Mouse (Mus musculus) liver, embryonic 15.5 days (tissue): ENCODE data around the gene Ntn3. TPM values are rescaled to one million over a fixed set of nuclear protein-coding genes. Genes with fewer than 3 reads are reported as not detected.
A peak's percentile ranks its signal among the peaks of the same experiment; 100 is the strongest.

Experiments
- ATAC-seq: fragments of 200-750 bp; cut with Nextera tagmentation; 2 replicates; pipeline ENCODE4 v1.8.0; 2017; ENCODE audit warnings: moderate number of reproducible peaks, mild to moderate bottlenecking, moderate library complexity; ENCODE audit not compliant: insufficient read depth
- H3K27ac ChIP-seq: fragments of 300-500 bp; sonication (generic); replicated peaks from 2 replicates; pipeline ENCODE4 v1.5.1; 2015; ENCODE audit warnings: mild to moderate bottlenecking, inconsistent platforms
- H3K27me3 ChIP-seq: fragments of 300-500 bp; sonication (generic); 2 replicates; pipeline ENCODE4 v1.6.1; 2015; ENCODE audit warnings: mild to moderate bottlenecking, inconsistent platforms
- H3K36me3 ChIP-seq: fragments of 300-500 bp; sonication (generic); replicated peaks from 2 replicates; pipeline ENCODE4 v1.6.1; 2015; ENCODE audit warnings: moderate library complexity, mild to moderate bottlenecking, inconsistent platforms
- H3K4me1 ChIP-seq: fragments of 300-500 bp; sonication (generic); replicated peaks from 2 replicates; pipeline ENCODE4 v1.6.1; 2015; ENCODE audit warnings: inconsistent platforms
- H3K4me2 ChIP-seq: fragments of 300-500 bp; sonication (generic); 2 replicates; pipeline ENCODE4 v1.6.1; 2015; ENCODE audit warnings: moderate library complexity, mild to moderate bottlenecking, inconsistent platforms
- H3K4me3 ChIP-seq: fragments of 300-500 bp; sonication (generic); replicated peaks from 2 replicates; pipeline ENCODE4 v1.5.1; 2015; ENCODE audit warnings: mild to moderate bottlenecking, inconsistent platforms
- H3K9ac ChIP-seq: fragments of 300-500 bp; sonication (generic); 2 replicates; pipeline ENCODE4 v1.6.1; 2015; ENCODE audit warnings: moderate library complexity, mild to moderate bottlenecking, inconsistent platforms
- H3K9me3 ChIP-seq: fragments of 300-500 bp; sonication (generic); replicated peaks from 2 replicates; pipeline ENCODE4 v1.6.1; 2016; ENCODE audit warnings: inconsistent platforms
- WGBS: fragments of 180-500 bp; shearing (Covaris S2); methylation state at CpG from one replicate; pipeline ENCODE4 v1.1.7; 2015; ENCODE audit warnings: mixed read lengths; ENCODE audit not compliant: insufficient replicate concordance; 5-methylcytosine and 5-hydroxymethylcytosine counted together
- polyA plus RNA-seq: library from polyadenylated mRNA; unstranded; fragments of >200 nt; fragmentation: Nextera tagmentation; extraction: Ambion mirVana; gene quantifications from 2 replicates; pipeline ENCODE4 v1.2.1, GENCODE M21; 2015

Gene Ntn3
- polyA plus RNA-seq, 1 experiment from 2014 or later, result 1.1 TPM

DNA sequence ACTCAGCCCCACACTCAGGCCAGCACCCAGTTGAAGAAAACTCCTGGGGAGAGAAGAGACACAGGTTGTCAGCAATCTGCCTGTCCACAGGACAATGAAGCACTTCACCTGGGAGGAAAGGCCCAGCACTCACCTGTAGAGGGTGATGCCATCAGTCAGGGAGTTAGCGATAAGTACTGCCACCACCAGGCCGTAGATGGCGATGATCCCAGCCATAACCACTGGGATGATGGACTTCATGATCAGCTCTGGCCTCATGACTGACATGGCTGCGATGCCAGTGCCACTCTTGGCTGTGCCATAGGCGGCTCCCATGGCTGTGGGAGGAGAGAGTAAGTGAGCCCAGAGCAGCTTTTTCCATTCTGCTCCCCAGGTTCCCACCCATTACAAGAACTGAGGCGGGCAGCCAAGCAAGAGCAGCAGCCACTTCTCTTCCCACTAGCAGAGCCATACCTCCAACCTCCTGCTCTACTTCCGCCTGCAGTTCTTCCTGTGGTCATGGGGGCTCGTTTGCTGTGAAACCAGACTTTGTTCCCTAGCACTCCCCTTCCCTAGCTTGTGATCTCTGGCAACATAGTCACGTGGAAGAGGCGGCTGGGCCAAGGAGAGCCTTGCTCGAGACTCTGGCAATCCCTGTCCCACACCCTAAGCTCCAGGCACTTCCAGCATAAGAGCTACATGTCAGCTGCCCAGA is 44.6 kb downstream of the Ntn3 start:
- H3K36me3 ChIP-seq, result peaks cover 32% of the 10 kb centered on the region
- no peak overlapping the region for H3K9ac ChIP-seq
- ATAC-seq, result no peak
- no peak overlapping the region for H3K4me2 ChIP-seq
- peaks cover 68% of the 10 kb centered on the region for H3K4me1 ChIP-seq
- H3K4me3 ChIP-seq, result no peak overlapping the region
- H3K27me3 ChIP-seq, result no peaks in the 10 kb centered on the region
- H3K27ac ChIP-seq, result peak overlapping the region; percentile 34
- no peaks in the 10 kb centered on the region for H3K9me3 ChIP-seq
- 67% methylated on average over 11 of the region's 11 CpGs for WGBS

DNA sequence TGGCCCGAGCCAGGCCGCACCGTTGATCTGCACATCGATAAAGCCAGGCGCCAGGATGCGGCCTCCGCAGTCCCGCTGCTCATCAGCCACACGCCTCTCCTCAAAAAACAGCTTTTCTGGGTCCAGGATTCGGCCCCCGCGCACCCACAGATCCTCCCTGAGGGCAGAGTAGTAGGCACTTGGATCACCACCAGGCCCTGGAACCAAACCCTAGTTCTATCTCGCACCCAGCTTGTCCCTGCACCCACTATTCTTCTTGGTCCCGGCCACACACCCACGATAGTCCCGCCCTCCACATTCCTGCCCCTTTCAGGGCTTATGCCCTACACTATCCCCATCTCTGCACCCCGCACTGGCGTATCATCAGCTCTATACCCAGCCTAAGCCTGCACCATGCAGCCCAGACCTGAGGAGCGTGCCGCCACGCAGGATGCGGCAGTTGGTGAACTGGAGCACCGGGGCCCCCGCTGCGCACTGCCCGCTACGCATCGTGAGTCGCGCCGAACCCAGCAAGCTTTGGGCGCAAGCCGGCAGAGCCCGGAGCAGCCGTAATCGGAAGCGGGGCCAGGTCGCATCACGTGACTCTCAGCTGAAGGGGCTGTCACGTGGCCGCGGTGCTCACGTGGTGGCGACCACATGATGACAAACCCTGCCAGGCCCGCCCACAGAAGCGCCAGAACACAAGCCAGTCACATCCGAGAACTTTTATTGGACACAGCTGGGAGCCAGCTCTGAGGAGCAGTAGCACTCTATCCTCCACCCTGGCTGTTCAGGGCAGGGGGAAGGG is 46.0 kb downstream of the Ntn3 start, which contains the start of gene Amdhd2:
Gene Amdhd2 (minus strand): TSS at position 591 of the 787 bp plus-strand sequence.
- no peaks in the 10 kb centered on the region for H3K27me3 ChIP-seq
- 1% methylated on average over 47 of the region's 47 CpGs for WGBS
- peak; percentile 81 for ATAC-seq
- H3K9me3 ChIP-seq, result no peaks in the 10 kb centered on the region
- peaks cover 68% of the 10 kb centered on the region for H3K4me1 ChIP-seq
- peak within 1 kb of the TSS; percentile 94 for H3K27ac ChIP-seq
- peaks cover 32% of the 10 kb centered on the region for H3K36me3 ChIP-seq
- H3K4me2 ChIP-seq, result peak within 1 kb of the TSS; percentile 97
- peak within 1 kb of the TSS; percentile 78 for H3K9ac ChIP-seq
- H3K4me3 ChIP-seq, result peak within 1 kb of the TSS; percentile 66

DNA sequence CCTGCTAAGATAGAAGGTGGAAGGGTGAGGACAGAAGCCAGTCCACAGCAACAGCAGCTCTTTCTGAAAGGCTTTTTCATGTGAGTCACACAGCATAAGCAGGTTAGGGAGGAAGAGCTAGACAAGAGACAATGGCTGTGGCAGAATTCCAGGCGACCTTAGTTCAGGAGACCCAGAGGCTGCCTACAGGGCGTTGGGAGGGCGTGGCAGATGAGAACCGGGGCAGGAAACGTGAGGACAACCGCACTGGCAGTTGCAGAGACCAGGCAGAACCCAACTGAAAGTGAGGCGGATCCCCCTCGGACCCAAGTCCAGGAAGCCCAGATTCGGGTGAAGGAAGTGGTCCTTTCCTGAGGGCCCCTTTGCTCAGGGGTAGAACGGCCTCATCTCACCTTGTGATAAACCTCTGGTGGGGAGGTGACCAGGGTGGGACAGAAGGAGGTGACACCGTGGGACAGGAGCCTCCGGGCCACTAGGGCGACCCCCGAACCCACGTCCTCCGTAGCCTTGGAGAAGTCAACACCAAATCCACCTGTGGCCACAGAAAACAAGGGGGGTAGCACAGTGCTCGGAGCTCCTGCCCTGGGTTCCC is 46.7 kb downstream of the Ntn3 start:
- H3K9ac ChIP-seq, result peak overlapping the region; percentile 78
- peak overlapping the region; percentile 66 for H3K4me3 ChIP-seq
- H3K27me3 ChIP-seq, result no peaks in the 10 kb centered on the region
- no peaks in the 10 kb centered on the region for H3K9me3 ChIP-seq
- peaks cover 61% of the 10 kb centered on the region for H3K4me1 ChIP-seq
- peaks cover 28% of the 10 kb centered on the region for H3K36me3 ChIP-seq
- 3% methylated on average over 17 of the region's 17 CpGs for WGBS
- no peak for ATAC-seq
- peak overlapping the region; percentile 94 for H3K27ac ChIP-seq
- peak overlapping the region; percentile 97 for H3K4me2 ChIP-seq

DNA sequence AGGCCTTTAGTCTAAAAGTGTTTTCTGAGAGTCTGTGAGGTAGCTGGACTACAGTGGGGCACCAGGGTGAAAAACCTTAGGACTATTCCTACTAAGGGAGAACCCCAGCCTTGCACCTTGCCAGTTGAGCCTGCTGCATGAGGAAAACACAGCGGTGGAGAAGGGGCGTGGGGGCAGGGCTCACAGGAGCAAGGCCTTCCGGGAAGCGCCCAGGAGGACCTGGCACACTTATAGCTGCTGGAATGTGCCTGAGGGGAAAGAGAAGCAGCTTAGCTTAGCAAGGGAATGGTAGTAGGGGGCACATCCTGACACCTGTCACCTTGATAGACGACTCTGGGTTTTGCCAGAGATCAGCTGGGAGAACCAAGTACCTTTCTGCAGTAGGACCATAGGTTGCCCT is 47.9 kb downstream of the Ntn3 start:
- no peaks in the 10 kb centered on the region for H3K27me3 ChIP-seq
- no peak for ATAC-seq
- H3K4me1 ChIP-seq, result peaks cover 49% of the 10 kb centered on the region
- 76% methylated on average over 5 of the region's 5 CpGs for WGBS
- H3K9ac ChIP-seq, result peak overlapping the region; percentile 15; the same call in 1 of the 2 replicates
- peaks cover 27% of the 10 kb centered on the region for H3K36me3 ChIP-seq
- no peaks in the 10 kb centered on the region for H3K9me3 ChIP-seq
- H3K27ac ChIP-seq, result no peak overlapping the region
- no peak overlapping the region for H3K4me3 ChIP-seq
- H3K4me2 ChIP-seq, result no peak overlapping the region

DNA sequence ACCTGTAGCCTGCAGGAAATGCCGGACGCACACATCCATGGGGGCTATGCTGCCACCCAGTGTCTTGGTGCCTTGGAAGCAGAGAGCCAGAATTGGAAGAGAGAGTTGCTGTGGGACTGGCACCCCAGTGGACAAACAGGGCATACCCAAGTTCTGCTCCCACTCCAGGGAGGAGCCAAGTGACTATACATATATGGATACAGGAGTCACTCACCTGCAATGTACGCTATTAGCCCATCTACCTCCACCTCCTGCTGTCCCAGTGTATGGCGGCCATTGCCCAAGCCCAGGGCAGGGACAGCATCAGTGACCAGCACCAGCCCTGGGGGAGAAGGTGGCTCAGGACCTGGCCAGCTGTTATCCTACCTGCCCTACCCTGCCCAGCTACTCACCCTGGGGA is 51.8 kb downstream of the Ntn3 start:
- no peak overlapping the region for H3K4me2 ChIP-seq
- no peaks in the 10 kb centered on the region for H3K27me3 ChIP-seq
- H3K4me3 ChIP-seq, result no peak overlapping the region
- ATAC-seq, result no peak
- WGBS, result 84% methylated on average over 4 of the region's 4 CpGs
- no peaks in the 10 kb centered on the region for H3K9me3 ChIP-seq
- H3K4me1 ChIP-seq, result peaks cover 54% of the 10 kb centered on the region
- no peak overlapping the region for H3K27ac ChIP-seq
- peaks cover 12% of the 10 kb centered on the region; the same call in 1 of the 2 replicates for H3K36me3 ChIP-seq
- H3K9ac ChIP-seq, result no peak overlapping the region

DNA sequence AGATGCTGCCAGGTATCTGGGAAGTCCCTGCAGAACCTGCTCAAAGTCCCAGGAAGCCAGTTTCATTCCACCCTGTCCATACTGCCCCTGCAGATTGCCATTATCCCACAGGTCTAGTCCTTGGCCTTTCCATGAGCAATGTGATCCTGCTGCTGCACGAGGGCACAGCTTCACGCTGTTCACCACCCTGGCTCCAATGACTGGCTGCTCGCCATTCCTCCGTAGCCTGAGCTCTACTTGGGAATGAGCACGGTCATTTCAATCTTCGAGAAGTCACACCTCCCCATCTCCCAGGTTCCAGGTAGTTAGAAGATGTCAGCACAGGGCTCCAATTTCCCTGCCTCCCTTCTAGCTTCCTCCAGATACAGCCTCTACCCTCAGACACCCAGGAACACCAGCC is 52.2 kb downstream of the Ntn3 start:
- Histone ChIP-seq H3K9ac (no peak overlapping the region), H3K4me2 (no peak overlapping the region), H3K4me1 (peaks cover 54% of the 10 kb centered on the region), H3K27ac (no peak overlapping the region), H3K9me3 (no peaks in the 10 kb centered on the region), H3K4me3 (no peak overlapping the region), H3K27me3 (no peaks in the 10 kb centered on the region), H3K36me3 (peaks cover 12% of the 10 kb centered on the region; the same call in 1 of the 2 replicates)
- no peak for ATAC-seq
- WGBS, result 81% methylated on average over 6 of the region's 6 CpGs

DNA sequence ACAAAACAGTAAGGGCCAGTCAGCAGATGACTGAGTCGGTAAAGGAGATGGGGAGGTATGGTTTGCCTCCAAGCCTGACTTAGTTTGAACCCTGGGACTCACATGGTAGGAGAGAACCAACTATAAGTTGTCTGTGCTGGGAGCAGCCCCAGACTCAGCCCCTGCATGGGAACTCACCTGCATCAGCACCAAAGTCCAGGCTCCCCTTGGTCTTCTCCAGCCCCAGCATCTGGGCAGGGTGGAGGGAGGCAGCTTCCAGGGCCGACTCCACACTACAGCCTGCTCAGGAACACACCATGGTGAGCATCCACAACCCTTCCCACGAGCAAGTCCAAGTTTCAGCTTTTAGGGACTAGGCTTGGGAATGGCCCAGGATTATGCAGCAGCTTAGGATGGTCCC is 52.9 kb downstream of the Ntn3 start:
- Histone ChIP-seq H3K9ac (no peak overlapping the region), H3K4me1 (peaks cover 54% of the 10 kb centered on the region), H3K9me3 (no peaks in the 10 kb centered on the region), H3K4me2 (no peak overlapping the region), H3K36me3 (peaks cover 12% of the 10 kb centered on the region; the same call in 1 of the 2 replicates), H3K4me3 (no peak overlapping the region), H3K27me3 (no peaks in the 10 kb centered on the region), H3K27ac (no peak overlapping the region)
- no peak for ATAC-seq
- WGBS, result 77% methylated on average over 3 of the region's 3 CpGs

DNA sequence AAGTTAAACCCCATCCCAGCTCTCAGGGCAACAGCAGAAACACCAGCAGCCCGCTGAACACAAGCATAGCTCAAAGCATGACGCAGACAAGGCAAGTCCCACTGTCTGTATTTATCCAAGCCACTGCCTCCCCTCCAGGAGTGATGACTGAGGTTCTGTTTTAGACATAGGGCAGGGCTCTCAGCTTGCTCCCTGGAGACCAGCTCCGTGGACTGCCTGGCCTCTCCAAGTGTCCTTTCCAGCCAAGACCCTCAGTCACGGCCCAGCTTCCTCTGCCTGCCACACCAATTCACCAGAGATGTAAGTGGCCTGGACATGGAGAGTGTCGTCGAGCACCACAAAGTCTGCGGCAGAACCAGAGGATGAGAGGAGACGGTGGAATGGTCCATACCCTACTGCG is 53.6 kb downstream of the Ntn3 start:
- Histone ChIP-seq H3K36me3 (peaks cover 12% of the 10 kb centered on the region; the same call in 1 of the 2 replicates), H3K4me3 (no peak overlapping the region), H3K4me1 (peaks cover 55% of the 10 kb centered on the region), H3K9me3 (no peaks in the 10 kb centered on the region), H3K27ac (no peak overlapping the region), H3K27me3 (no peaks in the 10 kb centered on the region), H3K4me2 (no peak overlapping the region), H3K9ac (no peak overlapping the region)
- ATAC-seq, result no peak
- WGBS, result 83% methylated on average over 9 of the region's 9 CpGs

DNA sequence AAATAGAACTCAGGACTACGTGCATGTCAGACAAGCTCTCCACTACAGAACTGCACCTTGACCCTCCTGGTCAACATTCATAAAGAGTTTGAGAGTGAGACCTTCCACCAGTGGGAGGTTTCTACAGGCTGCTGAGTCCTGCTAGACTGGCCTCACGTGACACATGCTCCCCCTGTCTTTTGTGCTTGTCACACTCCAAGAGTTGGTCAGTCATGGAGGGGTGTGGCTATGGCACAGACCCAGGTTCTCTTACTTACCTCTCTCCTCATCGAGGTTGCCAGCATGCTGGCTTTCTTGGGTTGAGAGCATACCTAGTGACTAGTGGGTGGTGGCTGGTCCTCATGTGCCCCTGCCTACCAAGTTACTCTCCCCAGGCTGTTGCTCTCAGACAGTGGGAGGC is 54.9 kb downstream of the Ntn3 start:
- Histone ChIP-seq H3K27me3 (no peaks in the 10 kb centered on the region), H3K9me3 (no peaks in the 10 kb centered on the region), H3K9ac (no peak overlapping the region; the same call in 1 of the 2 replicates), H3K4me2 (no peak overlapping the region), H3K36me3 (peaks cover 12% of the 10 kb centered on the region; the same call in 1 of the 2 replicates), H3K4me1 (peaks cover 50% of the 10 kb centered on the region), H3K4me3 (no peak overlapping the region), H3K27ac (peak overlapping the region; percentile 53)
- ATAC-seq, result no peak
- 60% methylated on average over 3 of the region's 3 CpGs for WGBS
